ENCODE assay signal across 8 mouse cellular contexts in genomic region chr8:10760851-10761693, GRCm38 (mm10).
A peak's percentile ranks its signal among the peaks of the same experiment; 100 is the strongest.
DNase-seq lines count a peak whose midpoint lies in the region; ATAC-seq and TF ChIP-seq lines count a peak whose summit lies in the region.

No protein-coding gene starts in this region.

- H3K4me3 ChIP-seq in forebrain, embryonic 13.5 days = no peak overlapping the region
- H3K4me3 ChIP-seq in lung, postnatal 0 days (ENCODE audit: low read depth, low read length) = no peak overlapping the region
- H3K4me3 ChIP-seq in stomach, embryonic 14.5 days (ENCODE audit: low read depth, low read length) = no peak overlapping the region

- H3K9me3 ChIP-seq in forebrain, embryonic 13.5 days (replicated peaks) = no peaks in the 10 kb centered on the region
- no peaks in the 10 kb centered on the region for H3K9me3 ChIP-seq in lung, postnatal 0 days (ENCODE audit: low read length)
- no peaks in the 10 kb centered on the region for H3K9me3 ChIP-seq in stomach, embryonic 14.5 days (ENCODE audit: control insufficient read depth, low read depth, low read length)

- 0 out of 2 replicates have a peak, but pooled peaks cover 3% of the 10 kb centered on the region for H3K27me3 ChIP-seq in forebrain, embryonic 13.5 days
- H3K27me3 ChIP-seq in lung, postnatal 0 days (replicated peaks; ENCODE audit: insufficient read depth, low read length) = no peaks in the 10 kb centered on the region
- no peaks in the 10 kb centered on the region for H3K27me3 ChIP-seq in stomach, embryonic 14.5 days (ENCODE audit: control insufficient read depth, insufficient read depth, low read length)

- peaks cover 34% of the 10 kb centered on the region for H3K4me1 ChIP-seq in forebrain, embryonic 13.5 days
- no peaks in the 10 kb centered on the region for H3K4me1 ChIP-seq in lung, postnatal 0 days (ENCODE audit: insufficient read depth, low read depth, low read length)
- H3K4me1 ChIP-seq in stomach, embryonic 14.5 days (ENCODE audit: control insufficient read depth, insufficient read depth, low read length) = peaks cover 16% of the 10 kb centered on the region

- no peaks in the 10 kb centered on the region for H3K36me3 ChIP-seq in forebrain, embryonic 13.5 days (ENCODE audit: poor library complexity, severe bottlenecking)
- no peaks in the 10 kb centered on the region for H3K36me3 ChIP-seq in lung, postnatal 0 days (ENCODE audit: insufficient read depth, low read length)
- H3K36me3 ChIP-seq in stomach, embryonic 14.5 days (ENCODE audit: control insufficient read depth, insufficient read depth, low read length) = no peaks in the 10 kb centered on the region

- peak overlapping the region; percentile 97 for H3K27ac ChIP-seq in forebrain, embryonic 13.5 days
- H3K27ac ChIP-seq in lung, postnatal 0 days (ENCODE audit: low read length) = peak overlapping the region; percentile 27; the same call in 1 of the 2 replicates
- H3K27ac ChIP-seq in stomach, embryonic 14.5 days (ENCODE audit: low read length) = peak overlapping the region; percentile 93

- peak overlapping the region; percentile 52 for H3K9ac ChIP-seq in forebrain, embryonic 13.5 days
- H3K9ac ChIP-seq in lung, postnatal 0 days (replicated peaks; ENCODE audit: low read depth) = no peak overlapping the region
- H3K9ac ChIP-seq in stomach, embryonic 14.5 days (replicated peaks; ENCODE audit: low read depth, low read length) = no peak overlapping the region

- peak; percentile 93 for ATAC-seq in forebrain, embryonic 13.5 days
- peak; percentile 89 for ATAC-seq in lung, postnatal 0 days
- ATAC-seq in stomach, embryonic 14.5 days (ENCODE audit: insufficient number of reproducible peaks, insufficient read depth, low FRiP score, low read depth) = peak; percentile 84

- no peak for TF ChIP-seq CTCF in lung, postnatal 0 days (IDR thresholded peaks at IDR 0.05)

- peak overlapping the region; percentile 40 for H3K4me2 ChIP-seq in forebrain, embryonic 13.5 days
- no peak overlapping the region for H3K4me2 ChIP-seq in lung, postnatal 0 days (replicated peaks; ENCODE audit: low read depth, low read length)
- peak overlapping the region; percentile 26; the same call in 1 of the 2 replicates for H3K4me2 ChIP-seq in stomach, embryonic 14.5 days (replicated peaks; ENCODE audit: low read depth, low read length)

- WGBS in forebrain, embryonic 13.5 days = 1% methylated on average over 17 of the region's 17 CpGs
- WGBS in lung, postnatal 0 days = 8% methylated on average over 17 of the region's 17 CpGs
- WGBS in stomach, embryonic 14.5 days = 5% methylated on average over 17 of the region's 17 CpGs

- peak; percentile 91 for DNase-seq in left cerebral cortex, postnatal 4 days
- DNase-seq in left cerebral cortex, adult 11 months (ENCODE audit: low spot score) = no peak
- DNase-seq in heart, postnatal 25 days (ENCODE audit: low spot score) = peak; percentile 8
- DNase-seq in kidney, postnatal 14 days = peak; percentile 49
- peak; percentile 74 for DNase-seq in lung, postnatal 0 days (ENCODE audit: low spot score)
- no peak for DNase-seq in left cerebral cortex, adult 18-20 months (ENCODE audit: low spot score in 2 of 2)

- intact Hi-C loops in left cerebral cortex, postnatal 4 days (cut with DNase I) = no loop called here
- intact Hi-C loops in heart, postnatal 25 days (cut with DNase I) = no loop called here

- TF ChIP-seq EP300 in lung, postnatal 0 days (IDR thresholded peaks at IDR 0.05) = no peak

Comparison
In these comparisons a context has a peak if more than half of its experiments do, and no peak if none do; other contexts are left out.
1. DNase-seq: peak in left cerebral cortex, postnatal 4 days (single experiment), heart, postnatal 25 days (single experiment), kidney, postnatal 14 days (single experiment) and lung, postnatal 0 days (single experiment); none in left cerebral cortex, adult 11 months (single experiment) and left cerebral cortex, adult 18-20 months (0 of 2).
2. H3K27ac ChIP-seq: peak in every context shown above with its lines; median percentile 97 in forebrain, embryonic 13.5 days; 93 in stomach, embryonic 14.5 days; 27 in lung, postnatal 0 days.
3. Peak in every context shown above with its lines, with median percentiles within 50 percentile points of each other: ATAC-seq.